Mouse (Mus musculus) cerebellum, postnatal 25 days (tissue): ENCODE data around the gene Mast4.

Experiments used
- DNase-seq, 2 experiments: peaks; one replicate each; pipeline ENCODE4 v3.0.0; 2021; ENCODE audit warnings: mixed read lengths in 2 of 2

Mast4 gene

DNA sequence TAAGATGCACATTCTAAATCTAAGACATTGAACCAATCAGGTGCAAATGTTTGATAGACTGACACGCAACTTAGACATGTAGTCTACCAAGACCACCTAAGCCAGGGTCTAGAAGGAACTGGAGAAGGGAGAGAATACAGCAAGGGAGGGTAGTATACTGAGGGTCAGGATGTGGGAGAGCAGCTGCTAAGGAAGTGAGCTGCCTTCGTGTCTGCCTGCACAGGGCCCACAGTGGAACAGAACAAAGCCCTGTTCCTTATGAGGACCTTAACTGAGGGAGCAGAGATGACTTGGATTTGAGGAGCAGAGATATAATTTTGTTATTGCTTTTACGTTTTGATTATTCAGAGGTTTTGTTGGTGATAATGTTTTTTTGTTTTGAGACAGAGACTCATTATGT, 138.4 kb downstream of the Mast4 start:
- no peak for DNase-seq

DNA sequence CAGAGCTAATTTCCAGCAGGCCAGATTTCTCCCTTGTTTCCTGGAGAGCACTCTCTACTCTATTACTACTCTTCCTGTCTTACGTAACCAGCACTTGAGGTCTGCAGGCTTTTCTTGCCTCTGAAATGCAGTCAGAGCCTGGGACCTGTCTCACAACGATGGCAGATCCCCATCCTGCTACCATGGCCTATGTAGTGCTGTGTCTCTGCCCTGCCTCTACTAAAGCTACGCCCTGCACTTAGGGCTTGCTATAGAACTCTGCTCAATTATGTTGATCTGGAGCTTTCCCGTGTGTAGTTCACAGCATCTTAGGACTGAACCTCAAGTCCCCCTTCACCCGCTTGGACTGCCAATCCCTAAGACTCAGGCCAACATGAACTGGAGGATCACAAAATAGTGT, 150.7 kb downstream of the Mast4 start:
- DNase-seq, result no peak

DNA sequence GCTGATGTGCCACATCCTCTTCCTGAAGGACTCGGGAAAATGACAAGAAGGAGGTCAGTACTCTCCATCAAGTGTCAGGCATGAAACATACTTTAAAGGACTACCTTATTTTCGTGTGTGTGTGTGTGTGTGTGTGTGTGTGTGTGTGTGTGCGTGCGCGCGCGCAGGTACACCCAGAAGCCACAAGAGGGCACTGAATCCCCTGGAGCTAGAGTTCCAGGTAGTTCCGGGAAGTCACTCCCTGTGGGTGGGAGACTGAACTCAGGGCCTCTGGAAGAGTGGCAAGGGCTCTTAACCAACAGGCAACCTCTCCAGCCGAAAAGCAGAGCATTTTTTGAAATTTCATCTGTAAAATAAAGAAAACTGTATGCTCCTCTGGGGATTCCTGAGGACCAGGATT, 152.5 kb downstream of the Mast4 start:
- DNase-seq, result no peak

DNA sequence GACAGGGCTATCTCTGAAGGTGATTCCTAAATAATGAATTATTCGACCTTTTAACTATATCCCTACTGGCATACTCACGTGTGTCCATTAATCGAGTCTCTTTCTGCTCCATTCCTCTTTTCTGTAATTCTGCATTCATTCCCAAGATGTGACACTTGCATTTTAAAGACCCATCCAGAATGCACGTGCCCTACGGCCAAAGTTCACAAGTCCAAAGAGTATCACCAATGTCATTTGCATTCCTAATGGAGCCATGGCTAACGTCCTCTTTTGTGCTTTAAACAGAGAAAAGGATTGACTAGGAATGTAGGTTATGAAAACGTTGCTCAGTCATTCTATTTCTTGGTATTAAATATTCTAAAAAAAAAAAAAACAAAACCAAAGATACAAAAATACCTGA, 157.4 kb downstream of the Mast4 start:
- no peak for DNase-seq

GRCm38 (mm10) chr13:103174431-103174830, 159.9 kb downstream of the Mast4 start:
- no peak for DNase-seq

- DNase-seq, result peak; percentile 44 to 72
Measured at GRCm38 (mm10) chr13:103173545-103174182, 160.6 kb downstream of the Mast4 start.

DNA sequence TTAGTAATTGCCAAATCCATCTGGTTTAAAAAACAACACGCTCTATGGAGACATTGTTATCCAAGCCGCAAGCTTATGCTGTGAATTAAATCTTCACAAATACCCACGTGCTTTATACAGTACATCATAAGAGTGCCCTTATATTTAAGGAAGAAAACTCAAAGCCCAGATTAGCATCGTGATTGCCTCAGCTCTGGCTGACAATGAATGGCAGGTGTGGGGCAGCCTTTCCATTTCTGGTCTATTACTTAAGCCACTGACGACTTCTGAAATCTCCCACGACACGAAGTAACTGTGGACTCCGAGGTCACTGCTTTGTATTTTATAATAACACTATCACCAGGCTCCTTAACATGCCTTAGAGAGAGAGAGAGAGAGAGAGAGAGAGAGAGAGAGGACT, 182.4 kb downstream of the Mast4 start:
- no peak for DNase-seq

DNA sequence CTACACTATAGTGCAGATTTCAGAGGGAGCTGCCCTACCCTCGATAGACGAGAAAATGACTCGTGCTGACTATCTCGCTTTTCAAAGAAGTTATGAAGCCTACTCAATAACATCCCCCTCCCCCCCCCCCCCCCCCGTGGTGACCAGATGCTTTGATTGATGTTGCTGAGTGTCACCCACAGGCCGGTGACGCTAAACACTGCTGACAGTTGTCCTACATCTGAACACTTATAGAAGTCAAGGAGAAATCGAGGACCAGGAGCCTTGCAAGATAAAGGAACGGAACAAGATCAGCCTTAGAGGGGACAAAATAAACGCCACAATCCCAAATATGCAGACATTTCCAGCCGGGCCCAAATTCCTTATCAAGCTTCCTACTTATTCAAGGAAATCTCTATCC, 183.1 kb downstream of the Mast4 start:
- no peak for DNase-seq

DNA sequence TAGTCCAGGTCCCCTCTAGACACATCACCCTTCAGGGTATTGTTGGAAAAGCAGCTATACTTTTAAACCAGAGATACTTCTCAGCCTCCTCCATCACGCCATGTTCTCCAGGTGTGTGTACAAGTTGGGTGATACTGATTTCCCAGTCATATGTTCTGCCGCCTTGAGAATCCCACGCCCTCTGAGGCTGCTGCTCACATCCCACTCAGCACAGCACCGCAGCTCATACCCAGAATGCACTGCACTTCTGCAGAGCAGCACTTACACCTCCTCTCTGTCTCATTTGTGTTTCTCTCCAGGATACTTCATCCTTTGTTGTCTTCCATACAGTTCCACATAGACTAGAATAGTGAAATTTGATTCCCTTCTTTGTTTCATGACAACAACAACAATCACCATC, 183.6 kb downstream of the Mast4 start:
- DNase-seq, result no peak

DNA sequence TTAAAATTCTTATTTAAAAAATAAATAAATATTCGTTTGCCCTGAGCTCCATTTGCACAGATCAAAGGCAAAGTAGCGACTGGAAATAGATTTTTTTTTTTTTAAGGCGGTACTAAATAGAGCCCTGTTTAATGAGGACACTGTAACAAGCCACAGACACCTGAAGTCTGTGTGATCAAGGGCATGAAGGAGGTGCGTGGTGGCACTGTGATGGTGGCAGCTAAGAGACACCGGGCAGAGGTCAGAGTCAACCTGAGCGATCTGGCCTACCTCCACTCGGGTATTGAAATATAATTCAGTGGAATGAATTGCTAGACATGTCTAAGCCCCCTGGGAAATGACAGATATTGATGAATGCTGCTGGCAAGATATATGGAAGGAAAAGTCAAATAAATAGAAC, 184.9 kb downstream of the Mast4 start:
- DNase-seq, result no peak

GRCm38 (mm10) chr13:103144343-103144742, 190.0 kb downstream of the Mast4 start:
- DNase-seq, result no peak

- no peak for DNase-seq
Measured at GRCm38 (mm10) chr13:103141304-103141703, 193.0 kb downstream of the Mast4 start.

- no peak for DNase-seq
Measured at GRCm38 (mm10) chr13:103140051-103140450, 194.2 kb downstream of the Mast4 start.

DNA sequence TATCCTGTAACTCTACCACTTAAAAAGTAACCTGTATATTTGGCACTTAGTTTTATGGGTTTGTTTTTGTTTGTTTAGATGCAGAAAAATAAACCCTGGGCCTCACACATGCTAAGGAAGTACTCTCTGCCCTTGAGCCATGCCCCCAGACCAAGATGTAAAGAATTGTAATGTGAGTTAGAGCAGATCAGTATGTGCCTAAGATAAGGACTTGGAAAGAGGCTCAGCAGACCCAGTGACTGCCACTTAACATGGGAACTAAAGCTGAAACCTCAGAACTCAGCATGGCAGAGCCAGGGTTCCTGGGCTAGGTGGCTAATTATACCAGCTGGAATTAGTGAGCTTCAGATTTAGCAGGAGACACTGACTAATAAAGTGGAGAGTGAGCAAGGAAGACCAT, 196.0 kb downstream of the Mast4 start:
- no peak for DNase-seq

GRCm38 (mm10) chr13:103135224-103135883, 198.9 kb downstream of the Mast4 start:
- no peak for DNase-seq

GRCm38 (mm10) chr13:103131781-103132180, 202.5 kb downstream of the Mast4 start:
- no peak for DNase-seq

- DNase-seq, result no peak
Measured at GRCm38 (mm10) chr13:103129130-103129797, 205.0 kb downstream of the Mast4 start.

DNA sequence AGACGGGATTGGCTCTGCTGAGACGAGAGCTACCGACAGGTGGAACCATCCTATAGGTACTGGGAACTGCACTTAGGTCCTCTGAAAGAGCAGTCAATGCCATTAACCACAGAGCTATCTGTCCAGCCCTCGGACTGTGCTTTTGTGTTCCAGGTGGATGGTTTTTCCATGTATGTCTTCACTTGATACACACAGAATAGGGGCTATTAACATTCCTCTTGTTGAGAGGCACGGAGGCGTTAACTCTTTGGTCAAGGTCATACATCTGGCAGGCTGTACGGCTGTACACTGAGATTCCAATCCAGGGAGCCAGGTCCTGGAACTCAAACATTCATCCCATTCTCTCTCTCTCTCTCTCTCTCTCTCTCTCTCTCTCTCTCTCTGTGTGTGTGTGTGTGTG, 205.6 kb downstream of the Mast4 start:
- DNase-seq, result no peak

DNA sequence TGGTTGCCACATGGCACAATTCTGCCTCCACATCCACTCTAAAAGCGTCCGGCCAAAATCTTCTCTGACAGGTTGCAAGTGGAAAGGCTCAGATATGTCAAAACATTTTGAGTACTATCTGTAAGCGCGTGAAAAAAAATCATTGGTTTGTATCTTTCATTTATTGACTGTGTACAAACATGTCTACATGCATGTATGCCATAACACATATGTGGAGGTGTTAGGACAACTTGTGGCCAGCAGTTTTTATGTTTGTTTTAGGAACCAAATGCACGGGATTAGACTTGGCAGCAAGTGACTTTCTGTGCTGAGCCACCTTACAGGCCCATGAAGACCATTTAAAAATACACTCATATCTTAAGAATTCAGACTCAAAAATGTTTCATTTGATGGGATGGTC, 206.7 kb downstream of the Mast4 start:
- DNase-seq, result no peak

- no peak for DNase-seq
Measured at GRCm38 (mm10) chr13:103123716-103124115, 210.6 kb downstream of the Mast4 start.

- peak in 1 of 2 experiments; percentile 24 for DNase-seq
Measured at GRCm38 (mm10) chr13:103121796-103122792, 212.2 kb downstream of the Mast4 start.

GRCm38 (mm10) chr13:103120669-103121131, 213.6 kb downstream of the Mast4 start:
- DNase-seq, result peak in 1 of 2 experiments; percentile 35

DNA sequence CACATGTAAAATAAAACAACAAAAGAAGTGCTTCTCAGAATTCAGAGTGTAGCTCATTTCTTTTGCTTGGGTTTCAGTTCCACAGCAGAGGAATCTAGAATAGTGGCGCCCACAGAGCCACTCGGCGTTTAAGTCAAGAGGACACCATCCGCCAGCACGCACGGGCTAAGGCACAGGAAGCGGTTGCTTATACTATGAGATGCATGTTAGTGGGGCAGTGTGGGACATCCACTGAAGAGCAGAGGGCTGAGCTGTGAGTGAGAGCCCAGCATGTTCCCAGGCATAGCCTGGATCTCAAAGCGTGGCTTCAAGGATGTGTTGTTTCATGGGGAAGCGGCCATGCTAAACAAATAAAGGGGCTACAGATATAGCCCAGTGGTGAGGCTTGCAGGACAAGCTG, 214.6 kb downstream of the Mast4 start:
- DNase-seq, result no peak
